Mouse (Mus musculus): Measurements from ENCODE around the gene Drd5. TPM values are rescaled to one million over a fixed set of nuclear protein-coding genes. Genes with fewer than 3 reads are reported as not detected.

The Drd5 gene
- polyA plus RNA-seq, 1 experiment from 2014 or later: not detected

DNA sequence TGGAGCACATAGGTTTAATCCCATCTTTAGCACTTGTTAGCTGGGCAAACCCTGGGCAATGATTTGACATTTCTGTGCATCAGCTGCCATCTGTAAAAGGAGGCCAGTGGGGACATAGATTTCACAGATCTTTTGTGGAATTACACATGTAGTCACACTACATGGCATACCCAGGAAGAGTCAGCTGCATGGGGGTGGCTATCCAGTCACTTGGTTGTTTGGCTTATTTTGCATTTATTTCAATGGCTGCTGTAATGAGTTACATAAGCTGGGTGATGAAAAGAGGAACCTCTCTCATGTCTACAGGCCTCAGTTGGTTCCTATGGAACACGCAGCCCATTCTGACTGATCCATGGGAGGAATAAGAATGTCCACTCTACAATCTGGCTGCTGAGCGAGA is 40.5 kb downstream of the Drd5 start:
- WGBS: 78% methylated on average over 2 of the region's 2 CpGs
- no peaks in the 10 kb centered on the region for H3K27me3 ChIP-seq (ENCODE audit: control insufficient read depth, insufficient read depth, low read length)
- ATAC-seq (ENCODE audit: low FRiP score, low TSS enrichment) (no peak), DNase-seq (ENCODE audit: low spot score) (no peak)
- no peaks in the 10 kb centered on the region for H3K9me3 ChIP-seq (ENCODE audit: control insufficient read depth, low read length)
- H3K27ac ChIP-seq (replicated peaks): no peak overlapping the region
- TF ChIP-seq CTCF (IDR thresholded peaks at IDR 0.05; ENCODE audit: low read depth): no peak
- no peak for TF ChIP-seq EP300 (optimal IDR thresholded peaks at IDR 0.05)
- H3K4me1 ChIP-seq (replicated peaks; ENCODE audit: control insufficient read depth, insufficient read depth): no peaks in the 10 kb centered on the region
- no peak overlapping the region for H3K9ac ChIP-seq (ENCODE audit: low read length)
- no peak overlapping the region for H3K4me2 ChIP-seq (replicated peaks; ENCODE audit: low read depth)
- H3K36me3 ChIP-seq (ENCODE audit: control insufficient read depth, insufficient read depth, low read length): no peaks in the 10 kb centered on the region
- H3K4me3 ChIP-seq (ENCODE audit: low read depth, low read length): no peak overlapping the region

DNA sequence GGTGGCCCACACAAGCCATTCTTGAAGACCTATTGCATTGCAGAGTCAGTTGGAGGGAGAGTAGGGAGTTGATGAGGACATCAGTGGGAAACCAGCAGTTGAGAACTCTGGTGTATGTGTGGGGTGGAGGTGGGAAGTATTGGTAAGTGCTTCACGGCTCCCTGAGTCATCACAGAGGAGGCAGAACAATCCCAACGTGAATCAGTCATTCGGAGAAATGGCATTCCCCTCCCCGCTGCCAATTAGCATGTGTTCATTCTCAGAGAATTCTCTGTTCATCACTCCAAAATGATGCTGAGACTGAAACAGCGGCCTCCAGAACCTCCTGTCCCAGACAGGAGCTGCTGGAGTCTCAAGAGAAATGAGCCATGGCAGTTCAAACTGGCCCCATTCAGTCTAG is 45.2 kb downstream of the Drd5 start:
- Histone ChIP-seq H3K9ac (ENCODE audit: low read length) (no peak overlapping the region), H3K4me1 (replicated peaks; ENCODE audit: control insufficient read depth, insufficient read depth) (no peaks in the 10 kb centered on the region), H3K27ac (replicated peaks) (no peak overlapping the region), H3K36me3 (ENCODE audit: control insufficient read depth, insufficient read depth, low read length) (no peaks in the 10 kb centered on the region), H3K4me3 (ENCODE audit: low read depth, low read length) (no peak overlapping the region), H3K27me3 (ENCODE audit: control insufficient read depth, insufficient read depth, low read length) (no peaks in the 10 kb centered on the region), H3K9me3 (ENCODE audit: control insufficient read depth, low read length) (no peaks in the 10 kb centered on the region), H3K4me2 (replicated peaks; ENCODE audit: low read depth) (no peak overlapping the region)
- 84% methylated on average over 5 of the region's 5 CpGs for WGBS
- no peak for TF ChIP-seq EP300 (optimal IDR thresholded peaks at IDR 0.05)
- no peak for TF ChIP-seq CTCF (IDR thresholded peaks at IDR 0.05; ENCODE audit: low read depth)
- ATAC-seq (ENCODE audit: low FRiP score, low TSS enrichment): no peak
- DNase-seq (ENCODE audit: low spot score): no peak

DNA sequence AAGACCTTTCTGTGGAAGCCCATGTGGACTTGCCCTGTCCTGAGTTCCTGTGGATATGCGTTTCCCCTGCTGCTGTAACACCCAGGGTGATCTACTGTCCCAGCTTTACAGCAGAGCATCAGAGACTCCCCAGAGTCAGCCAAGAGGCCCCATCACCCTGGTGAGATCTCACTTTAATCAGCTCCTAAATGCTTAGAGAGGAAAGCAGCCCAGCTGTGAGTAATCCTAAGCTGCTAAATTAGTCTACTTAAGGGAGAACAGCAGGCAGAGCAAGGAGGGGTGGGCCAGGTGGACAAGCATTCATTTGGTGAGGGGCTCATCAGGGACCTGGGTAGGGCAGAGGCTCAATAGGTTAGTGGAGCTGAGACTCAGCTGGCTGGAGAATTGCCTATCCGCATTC is 46.4 kb downstream of the Drd5 start:
- no peak overlapping the region for H3K4me3 ChIP-seq (ENCODE audit: low read depth, low read length)
- H3K9ac ChIP-seq (ENCODE audit: low read length): no peak overlapping the region
- TF ChIP-seq EP300 (optimal IDR thresholded peaks at IDR 0.05) (no peak), CTCF (IDR thresholded peaks at IDR 0.05; ENCODE audit: low read depth) (no peak)
- DNase-seq (ENCODE audit: low spot score): no peak
- H3K4me2 ChIP-seq (replicated peaks; ENCODE audit: low read depth): no peak overlapping the region
- 61% methylated on average over 2 of the region's 2 CpGs for WGBS
- no peak overlapping the region for H3K27ac ChIP-seq (replicated peaks)
- ATAC-seq (ENCODE audit: low FRiP score, low TSS enrichment): no peak
- H3K36me3 ChIP-seq (ENCODE audit: control insufficient read depth, insufficient read depth, low read length): no peaks in the 10 kb centered on the region
- H3K27me3 ChIP-seq (ENCODE audit: control insufficient read depth, insufficient read depth, low read length): no peaks in the 10 kb centered on the region
- no peaks in the 10 kb centered on the region for H3K9me3 ChIP-seq (ENCODE audit: control insufficient read depth, low read length)
- H3K4me1 ChIP-seq (replicated peaks; ENCODE audit: control insufficient read depth, insufficient read depth): no peaks in the 10 kb centered on the region

DNA sequence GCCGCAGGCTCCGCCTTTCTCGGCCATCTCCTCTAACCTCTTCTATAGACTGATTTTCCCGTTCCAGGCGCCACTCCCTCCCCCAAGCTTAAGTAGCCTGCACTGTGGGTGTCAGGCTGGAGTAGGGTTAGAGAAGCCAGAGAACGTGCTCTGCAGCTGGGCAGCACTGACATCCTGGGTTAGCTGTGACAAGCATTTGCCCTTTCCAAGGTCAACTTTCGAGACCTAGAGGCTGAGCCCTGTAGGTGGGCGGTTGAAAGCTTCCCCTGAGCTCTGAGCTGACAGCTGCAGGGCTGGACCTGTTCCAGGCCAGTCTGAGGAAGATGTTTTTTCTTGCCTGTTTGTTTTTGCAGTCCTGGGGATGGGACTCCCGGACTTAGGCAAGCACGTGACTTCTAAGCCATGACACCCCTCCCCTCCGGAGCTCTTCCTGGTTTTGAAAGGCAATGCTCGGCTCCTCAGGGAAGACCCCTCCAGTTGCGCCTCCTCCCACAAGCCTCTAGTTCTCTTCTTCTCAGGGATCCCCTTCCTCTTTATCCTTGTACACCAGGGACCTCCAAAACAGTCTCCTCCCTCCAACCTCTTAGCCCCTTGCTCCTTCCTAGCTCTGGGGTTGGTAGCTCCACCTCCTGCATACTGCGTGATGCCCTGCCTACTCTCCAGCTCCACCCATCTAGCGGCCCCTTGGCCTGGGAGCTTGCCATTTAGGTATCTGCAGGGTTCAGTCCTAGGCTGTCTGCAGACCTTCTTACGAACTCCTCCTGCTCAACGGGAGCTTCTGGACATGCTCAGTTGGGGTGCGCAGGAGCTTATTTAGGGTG is 47.7 kb downstream of the Drd5 start:
- H3K9me3 ChIP-seq (ENCODE audit: control insufficient read depth, low read length): no peaks in the 10 kb centered on the region
- H3K36me3 ChIP-seq (ENCODE audit: control insufficient read depth, insufficient read depth, low read length): no peaks in the 10 kb centered on the region
- no peak overlapping the region; the same call in none of the 2 replicates for H3K9ac ChIP-seq (ENCODE audit: low read length)
- H3K27me3 ChIP-seq (ENCODE audit: control insufficient read depth, insufficient read depth, low read length): no peaks in the 10 kb centered on the region
- WGBS: 7% methylated on average over 18 of the region's 18 CpGs
- H3K4me2 ChIP-seq (replicated peaks; ENCODE audit: low read depth): peak overlapping the region; percentile 54
- no peaks in the 10 kb centered on the region for H3K4me1 ChIP-seq (replicated peaks; ENCODE audit: control insufficient read depth, insufficient read depth)
- TF ChIP-seq CTCF (IDR thresholded peaks at IDR 0.05; ENCODE audit: low read depth) (no peak), EP300 (optimal IDR thresholded peaks at IDR 0.05) (no peak)
- peak; percentile 28 for DNase-seq (ENCODE audit: low spot score)
- ATAC-seq (ENCODE audit: low FRiP score, low TSS enrichment): peak; percentile 51
- H3K4me3 ChIP-seq (ENCODE audit: low read depth, low read length): peak overlapping the region; percentile 24
- no peak overlapping the region for H3K27ac ChIP-seq (replicated peaks)

DNA sequence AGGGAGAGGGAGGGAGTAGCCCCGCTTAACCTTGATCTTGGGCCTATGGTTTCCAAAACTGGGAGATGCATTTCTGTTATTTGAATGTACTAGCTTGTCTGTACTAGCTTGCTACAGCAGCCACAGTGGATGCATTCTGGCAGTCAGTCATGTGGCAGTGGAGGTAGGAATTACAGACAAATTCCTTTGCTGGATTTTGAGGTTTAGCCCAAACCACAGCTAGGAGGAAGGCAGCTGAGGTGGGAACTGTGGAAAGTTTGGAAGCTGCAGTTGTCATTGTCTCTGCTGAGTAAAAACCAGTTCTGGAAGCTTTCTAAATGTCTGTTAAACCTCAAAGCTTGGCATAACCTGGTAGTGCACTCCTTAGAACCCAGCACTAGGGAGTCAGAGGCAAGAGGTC is 52.1 kb downstream of the Drd5 start:
- Histone ChIP-seq H3K27ac (replicated peaks) (no peak overlapping the region), H3K27me3 (ENCODE audit: control insufficient read depth, insufficient read depth, low read length) (no peaks in the 10 kb centered on the region), H3K4me2 (replicated peaks; ENCODE audit: low read depth) (no peak overlapping the region), H3K4me3 (ENCODE audit: low read depth, low read length) (no peak overlapping the region), H3K4me1 (replicated peaks; ENCODE audit: control insufficient read depth, insufficient read depth) (no peaks in the 10 kb centered on the region), H3K9ac (ENCODE audit: low read length) (no peak overlapping the region), H3K36me3 (ENCODE audit: control insufficient read depth, insufficient read depth, low read length) (no peaks in the 10 kb centered on the region), H3K9me3 (ENCODE audit: control insufficient read depth, low read length) (no peaks in the 10 kb centered on the region)
- WGBS: 86% methylated on average over 1 of the region's 1 CpGs
- ATAC-seq (ENCODE audit: low FRiP score, low TSS enrichment) (no peak), DNase-seq (ENCODE audit: low spot score) (no peak)
- no peak for TF ChIP-seq CTCF (IDR thresholded peaks at IDR 0.05; ENCODE audit: low read depth)
- no peak for TF ChIP-seq EP300 (optimal IDR thresholded peaks at IDR 0.05)

Other genes starting within 250 kb of the Drd5 start
- gene Nsg1, start 159.5 kb upstream of the Drd5 start, polyA plus RNA-seq (2015; fragmentation: Nextera tagmentation; extraction: Ambion mirVana): 23.4 and 23.8 TPM in 2 replicates
- gene Zbtb49, start 98.9 kb upstream of the Drd5 start, polyA plus RNA-seq (2015; fragmentation: Nextera tagmentation; extraction: Ambion mirVana): 4.2 and 4.4 TPM in 2 replicates
- 45.7 and 50.1 TPM in 2 replicates for gene Lyar, start 98.9 kb upstream of the Drd5 start, polyA plus RNA-seq (2015; fragmentation: Nextera tagmentation; extraction: Ambion mirVana)
- 73.7 and 77.6 TPM in 2 replicates for gene Tmem128, start 59.2 kb upstream of the Drd5 start, polyA plus RNA-seq (2015; fragmentation: Nextera tagmentation; extraction: Ambion mirVana)
- 0.05 TPM in 1 of 2 replicates, not detected in the other for gene Otop1, start 43.4 kb upstream of the Drd5 start, polyA plus RNA-seq (2015; fragmentation: Nextera tagmentation; extraction: Ambion mirVana)
- gene Slc2a9, start 183.8 kb downstream of the Drd5 start, polyA plus RNA-seq (2015; fragmentation: Nextera tagmentation; extraction: Ambion mirVana): 0.62 and 0.93 TPM in 2 replicates
- 174 and 178 TPM in 2 replicates for gene Wdr1, start 243.9 kb downstream of the Drd5 start, polyA plus RNA-seq (2015; fragmentation: Nextera tagmentation; extraction: Ambion mirVana)

Measured in stomach, postnatal 0 days (tissue).